Mouse (Mus musculus) liver, embryonic 12.5 days (tissue): ENCODE data around the gene Mnt. TPM values are rescaled to one million over a fixed set of nuclear protein-coding genes. Genes with fewer than 3 reads are reported as not detected.

ENCODE experiments used
- ATAC-seq: fragments of 200-750 bp; cut with Nextera tagmentation; 2 replicates; pipeline ENCODE4 v1.8.0; 2017; ENCODE audit warnings: moderate number of reproducible peaks, mild to moderate bottlenecking, moderate library complexity
- H3K27ac ChIP-seq: fragments of 300-500 bp; sonication (generic); 2 replicates; pipeline ENCODE4 v1.5.1; 2016; ENCODE audit warnings: mild to moderate bottlenecking
- H3K27me3 ChIP-seq: fragments of 300-500 bp; sonication (generic); replicated peaks from 2 replicates; pipeline ENCODE4 v1.6.1; 2016; ENCODE audit warnings: mild to moderate bottlenecking, moderate library complexity
- H3K36me3 ChIP-seq: fragments of 300-500 bp; sonication (generic); 2 replicates; pipeline ENCODE4 v1.6.1; 2016; ENCODE audit warnings: mild to moderate bottlenecking, moderate library complexity
- H3K4me1 ChIP-seq: fragments of 300-500 bp; sonication (generic); 2 replicates; pipeline ENCODE4 v1.6.1; 2016
- H3K4me2 ChIP-seq: fragments of 300-500 bp; sonication (generic); 2 replicates; pipeline ENCODE4 v1.6.1; 2016; ENCODE audit warnings: mild to moderate bottlenecking, moderate library complexity
- H3K4me3 ChIP-seq: fragments of 300-500 bp; sonication (generic); 2 replicates; pipeline ENCODE4 v1.5.1; 2016; ENCODE audit warnings: mild to moderate bottlenecking, moderate library complexity
- H3K9ac ChIP-seq: fragments of 300-500 bp; sonication (generic); 2 replicates; pipeline ENCODE4 v1.6.1; 2016; ENCODE audit warnings: mild to moderate bottlenecking, moderate library complexity
- H3K9me3 ChIP-seq: fragments of 300-500 bp; sonication (generic); replicated peaks from 2 replicates; pipeline ENCODE4 v1.6.1; 2016; ENCODE audit warnings: mild to moderate bottlenecking, moderate library complexity
- WGBS: fragments of 180-500 bp; shearing (Covaris S2); methylation state at CpG from one replicate; pipeline ENCODE4 v1.1.7; 2016; ENCODE audit not compliant: insufficient replicate concordance; 5-methylcytosine and 5-hydroxymethylcytosine counted together
- polyA plus RNA-seq: library from polyadenylated mRNA; unstranded; fragments of >200 nt; fragmentation: Nextera tagmentation; extraction: Ambion mirVana; gene quantifications from 2 replicates; pipeline ENCODE4 v1.2.1, GENCODE M21; 2016

Gene Mnt
- polyA plus RNA-seq, 1 experiment from 2014 or later: 1.9 TPM

- Histone ChIP-seq H3K36me3 (peaks cover 57% of the 10 kb centered on the region), H3K4me2 (no peak overlapping the region), H3K4me3 (no peak overlapping the region), H3K9me3 (peaks cover 3% of the 10 kb centered on the region; the same call in 1 of the 2 replicates), H3K27me3 (no peaks in the 10 kb centered on the region), H3K4me1 (peaks cover 47% of the 10 kb centered on the region), H3K27ac (peak overlapping the region; percentile 37; the same call in 1 of the 2 replicates), H3K9ac (no peak overlapping the region)
- WGBS: 81% methylated on average over 8 of the region's 8 CpGs
- no peak for ATAC-seq
Observed at GRCm38 (mm10) chr11:74840739-74841138, 10.0 kb downstream of the Mnt start.

- 80% methylated on average over 9 of the region's 9 CpGs for WGBS
- H3K27ac ChIP-seq: peak overlapping the region; percentile 37
- H3K36me3 ChIP-seq: peaks cover 57% of the 10 kb centered on the region
Observed at GRCm38 (mm10) chr11:74841366-74841765, 10.6 kb downstream of the Mnt start.

GRCm38 (mm10) chr11:74842045-74842444 lies 11.3 kb downstream of the Mnt start:
- H3K4me3 ChIP-seq: no peak overlapping the region
- WGBS: 74% methylated on average over 13 of the region's 13 CpGs
- peaks cover 5% of the 10 kb centered on the region; the same call in 1 of the 2 replicates for H3K9me3 ChIP-seq
- peaks cover 34% of the 10 kb centered on the region for H3K4me1 ChIP-seq
- H3K4me2 ChIP-seq: no peak overlapping the region
- 0 out of 2 replicates have a peak overlapping the region, but pooled peaks have one; percentile 37 for H3K27ac ChIP-seq
- H3K27me3 ChIP-seq: no peaks in the 10 kb centered on the region
- peaks cover 52% of the 10 kb centered on the region for H3K36me3 ChIP-seq
- H3K9ac ChIP-seq: no peak overlapping the region
- ATAC-seq: no peak

More at GRCm38 (mm10) chr11:74841366-74841765, 10.6 kb downstream of the Mnt start:
- no peak overlapping the region for H3K4me3 ChIP-seq
- H3K4me2 ChIP-seq: no peak overlapping the region
- no peak overlapping the region for H3K9ac ChIP-seq
- ATAC-seq: no peak
- H3K27me3 ChIP-seq: no peaks in the 10 kb centered on the region
- H3K4me1 ChIP-seq: peaks cover 40% of the 10 kb centered on the region
- H3K9me3 ChIP-seq: peaks cover 5% of the 10 kb centered on the region; the same call in 1 of the 2 replicates

- ATAC-seq: no peak
- H3K27me3 ChIP-seq: no peaks in the 10 kb centered on the region
- peaks cover 52% of the 10 kb centered on the region for H3K36me3 ChIP-seq
- no peak overlapping the region for H3K4me2 ChIP-seq
- 88% methylated on average over 22 of the region's 22 CpGs for WGBS
- peaks cover 5% of the 10 kb centered on the region; the same call in 1 of the 2 replicates for H3K9me3 ChIP-seq
- peak overlapping the region; percentile 3; the same call in 1 of the 2 replicates for H3K27ac ChIP-seq
- no peak overlapping the region for H3K9ac ChIP-seq
- H3K4me1 ChIP-seq: peaks cover 29% of the 10 kb centered on the region
- H3K4me3 ChIP-seq: no peak overlapping the region
Observed at GRCm38 (mm10) chr11:74842656-74843434, 12.1 kb downstream of the Mnt start.

- Histone ChIP-seq H3K4me2 (no peak overlapping the region), H3K4me3 (no peak overlapping the region), H3K4me1 (peaks cover 31% of the 10 kb centered on the region), H3K27ac (no peak overlapping the region; the same call in 1 of the 2 replicates), H3K9ac (no peak overlapping the region), H3K9me3 (peaks cover 5% of the 10 kb centered on the region; the same call in 1 of the 2 replicates), H3K27me3 (no peaks in the 10 kb centered on the region), H3K36me3 (peaks cover 52% of the 10 kb centered on the region)
- 87% methylated on average over 2 of the region's 2 CpGs for WGBS
- no peak for ATAC-seq
Observed at GRCm38 (mm10) chr11:74843435-74843714, 12.7 kb downstream of the Mnt start.

- Histone ChIP-seq H3K4me1 (peaks cover 34% of the 10 kb centered on the region), H3K27ac (no peak overlapping the region), H3K9ac (no peak overlapping the region), H3K36me3 (peaks cover 52% of the 10 kb centered on the region), H3K4me3 (no peak overlapping the region), H3K9me3 (peaks cover 5% of the 10 kb centered on the region; the same call in 1 of the 2 replicates), H3K4me2 (no peak overlapping the region), H3K27me3 (no peaks in the 10 kb centered on the region)
- WGBS: 59% methylated on average over 5 of the region's 5 CpGs
- no peak for ATAC-seq
Observed at GRCm38 (mm10) chr11:74843761-74844160, 13.0 kb downstream of the Mnt start.

- Histone ChIP-seq H3K9ac (no peak overlapping the region), H3K9me3 (peaks cover 5% of the 10 kb centered on the region; the same call in 1 of the 2 replicates), H3K27ac (no peak overlapping the region), H3K4me3 (no peak overlapping the region), H3K4me1 (peaks cover 28% of the 10 kb centered on the region), H3K4me2 (no peak overlapping the region), H3K27me3 (no peaks in the 10 kb centered on the region), H3K36me3 (peaks cover 49% of the 10 kb centered on the region)
- ATAC-seq: no peak
- 62% methylated on average over 3 of the region's 3 CpGs for WGBS
Observed at GRCm38 (mm10) chr11:74845784-74846183, 15.1 kb downstream of the Mnt start.

- 4% methylated on average over 13 of the region's 13 CpGs for WGBS
- H3K9me3 ChIP-seq: peaks cover 5% of the 10 kb centered on the region; the same call in 1 of the 2 replicates
Observed at GRCm38 (mm10) chr11:74847919-74848521, 17.3 kb downstream of the Mnt start.

GRCm38 (mm10) chr11:74850998-74851661 lies 20.4 kb downstream of the Mnt start:
- WGBS: 78% methylated on average over 14 of the region's 14 CpGs
- H3K36me3 ChIP-seq: peaks cover 8% of the 10 kb centered on the region
- no peak overlapping the region for H3K9ac ChIP-seq
- no peak for ATAC-seq
- no peaks in the 10 kb centered on the region for H3K9me3 ChIP-seq
- no peak overlapping the region for H3K4me3 ChIP-seq
- peaks cover 18% of the 10 kb centered on the region for H3K4me1 ChIP-seq
- no peaks in the 10 kb centered on the region for H3K27me3 ChIP-seq
- no peak overlapping the region for H3K27ac ChIP-seq
- H3K4me2 ChIP-seq: no peak overlapping the region

More at GRCm38 (mm10) chr11:74847919-74848521, 17.3 kb downstream of the Mnt start:
- Histone ChIP-seq H3K27ac (peak overlapping the region; percentile 78), H3K27me3 (no peaks in the 10 kb centered on the region), H3K4me3 (peak overlapping the region; percentile 24; the same call in 1 of the 2 replicates), H3K9ac (peak overlapping the region; percentile 63), H3K4me2 (peak overlapping the region; percentile 70), H3K4me1 (peaks cover 22% of the 10 kb centered on the region), H3K36me3 (peaks cover 27% of the 10 kb centered on the region)
- peak; percentile 87 for ATAC-seq

- WGBS: 86% methylated on average over 9 of the region's 9 CpGs
- no peak overlapping the region for H3K27ac ChIP-seq
- no peaks in the 10 kb centered on the region for H3K27me3 ChIP-seq
- no peak overlapping the region for H3K4me2 ChIP-seq
- H3K4me3 ChIP-seq: no peak overlapping the region
- H3K4me1 ChIP-seq: no peaks in the 10 kb centered on the region
- no peaks in the 10 kb centered on the region for H3K9me3 ChIP-seq
- no peak overlapping the region for H3K9ac ChIP-seq
- H3K36me3 ChIP-seq: peaks cover 8% of the 10 kb centered on the region
- ATAC-seq: no peak
Observed at GRCm38 (mm10) chr11:74857756-74858155, 27.0 kb downstream of the Mnt start.

GRCm38 (mm10) chr11:74862129-74862528 lies 31.4 kb downstream of the Mnt start:
- ATAC-seq: no peak
- WGBS: 78% methylated on average over 5 of the region's 5 CpGs
- no peak overlapping the region for H3K4me3 ChIP-seq
- no peak overlapping the region for H3K9ac ChIP-seq
- H3K27ac ChIP-seq: no peak overlapping the region
- H3K9me3 ChIP-seq: no peaks in the 10 kb centered on the region
- no peak overlapping the region for H3K4me2 ChIP-seq
- H3K4me1 ChIP-seq: no peaks in the 10 kb centered on the region
- 0 out of 2 replicates have a peak, but pooled peaks cover 1% of the 10 kb centered on the region for H3K36me3 ChIP-seq
- H3K27me3 ChIP-seq: no peaks in the 10 kb centered on the region

GRCm38 (mm10) chr11:74863471-74863870 lies 32.8 kb downstream of the Mnt start:
- ATAC-seq: no peak
- Histone ChIP-seq H3K9ac (no peak overlapping the region), H3K27me3 (no peaks in the 10 kb centered on the region), H3K27ac (no peak overlapping the region), H3K36me3 (0 out of 2 replicates have a peak, but pooled peaks cover 7% of the 10 kb centered on the region), H3K9me3 (no peaks in the 10 kb centered on the region), H3K4me3 (no peak overlapping the region), H3K4me2 (no peak overlapping the region), H3K4me1 (no peaks in the 10 kb centered on the region)
- 28% methylated on average over 11 of the region's 11 CpGs for WGBS
